Mouse (Mus musculus) brain, embryonic 18.5 days (tissue): ENCODE data around the gene Tle3.

Source experiments
- DNase-seq: peaks from one replicate; pipeline ENCODE4 v3.0.0-alpha.2; 2012; ENCODE audit warnings: low read depth, low spot score

The Tle3 gene

DNA sequence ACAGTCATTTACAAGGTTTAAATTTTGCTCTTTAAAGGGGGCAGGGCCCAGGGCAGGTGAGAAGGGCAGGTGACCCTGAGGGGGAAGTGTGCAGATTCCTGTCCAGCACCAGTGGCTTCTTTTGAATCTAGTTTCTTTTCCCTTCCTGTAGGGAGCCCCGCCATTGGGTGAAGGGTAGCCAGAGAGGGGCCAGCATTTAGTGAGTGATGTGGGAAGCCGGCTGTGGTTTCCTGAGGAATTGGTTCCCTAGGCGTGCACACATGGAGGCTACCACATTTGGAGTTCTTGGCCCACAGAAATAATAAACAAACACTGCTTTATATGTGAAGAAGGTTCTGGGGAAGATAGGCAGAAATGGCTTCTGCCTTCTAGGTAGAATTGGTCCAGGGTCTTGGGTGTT, 4.5 kb downstream of the Tle3 start:
- no peak for DNase-seq

DNA sequence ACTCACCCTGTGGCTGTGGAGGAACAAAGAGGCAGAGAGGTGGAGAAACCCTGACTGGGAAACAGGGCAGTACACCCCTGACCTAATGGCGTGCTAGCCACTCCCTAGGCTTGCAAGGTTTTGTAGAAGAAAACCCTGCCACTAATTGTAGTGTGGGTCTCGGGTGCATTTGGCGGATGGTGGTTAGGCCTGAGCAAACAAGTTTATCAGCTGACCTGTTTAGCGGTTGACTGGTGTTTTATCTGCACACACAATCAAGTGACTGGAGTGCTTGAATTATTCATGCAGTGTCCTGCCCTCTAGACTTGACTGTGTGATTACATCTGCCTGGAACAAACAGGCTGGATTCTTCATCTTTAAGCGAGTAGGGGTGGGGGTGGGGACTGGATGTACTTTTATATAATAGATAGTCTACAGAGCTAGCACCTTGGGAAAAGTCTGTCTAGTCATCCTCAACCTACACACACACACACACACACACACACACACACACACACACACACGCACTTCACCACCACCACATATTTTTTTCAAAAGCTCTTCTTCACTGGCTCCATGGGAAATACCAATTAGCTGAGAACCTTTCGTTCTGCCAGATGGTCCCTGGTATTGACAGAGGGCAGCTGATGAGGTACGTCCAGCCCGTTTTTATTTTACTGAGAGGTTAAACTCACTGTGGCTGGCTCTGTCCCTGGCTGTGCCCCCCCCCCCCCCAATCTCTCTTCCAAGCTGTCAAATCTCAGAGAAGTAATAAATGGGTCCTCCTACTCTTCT, 5.7 kb downstream of the Tle3 start:
- no peak for DNase-seq

DNA sequence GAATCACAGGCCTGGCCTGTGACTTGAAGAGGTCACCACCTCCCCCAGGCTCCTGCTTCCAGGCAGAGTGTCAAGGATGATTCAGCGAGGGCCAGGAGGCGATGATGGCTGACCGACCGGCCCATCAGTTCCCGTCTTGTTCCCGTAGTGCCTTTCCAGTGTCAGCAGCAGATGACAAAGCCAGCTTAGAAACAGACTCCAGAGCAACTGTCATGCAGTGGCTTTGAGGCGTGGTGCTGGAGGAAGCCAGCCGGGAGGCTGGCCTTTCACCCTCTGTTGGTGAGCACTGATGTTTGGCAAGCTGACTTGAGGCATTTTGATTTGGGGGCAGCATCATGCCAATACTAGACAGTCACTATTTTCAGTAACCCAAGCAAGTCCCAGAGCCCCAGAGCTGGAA, 6.3 kb downstream of the Tle3 start:
- DNase-seq: no peak

DNA sequence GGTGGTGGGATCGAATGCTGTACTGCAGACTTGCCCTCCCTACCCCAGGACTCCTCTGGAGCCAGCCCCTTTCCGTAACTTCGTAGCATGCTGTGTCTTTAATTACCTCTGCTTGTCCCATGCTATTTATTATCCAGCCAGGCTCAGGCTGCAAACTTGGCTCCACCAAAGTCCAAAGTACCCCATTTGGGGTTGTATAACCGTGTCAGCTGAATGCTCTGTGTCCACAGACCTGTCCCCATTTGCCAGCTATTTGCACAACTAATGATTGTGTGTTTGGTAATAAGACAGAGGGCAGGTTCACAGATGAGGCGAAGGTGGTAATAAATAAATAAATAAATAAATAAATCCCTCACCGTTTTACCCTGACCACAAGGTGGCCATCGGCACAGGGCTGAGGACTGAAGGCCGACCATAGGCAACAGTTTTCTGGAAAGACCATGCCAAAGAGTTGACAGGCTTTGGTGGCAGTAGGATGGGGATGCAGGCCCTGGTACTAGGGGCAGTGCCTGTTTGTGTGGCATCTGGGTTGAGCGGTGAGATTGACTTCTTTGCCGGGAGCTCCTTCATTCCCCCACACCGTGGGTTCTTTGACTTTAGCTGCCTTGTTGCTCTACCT, 7.0 kb downstream of the Tle3 start:
- DNase-seq: no peak

DNA sequence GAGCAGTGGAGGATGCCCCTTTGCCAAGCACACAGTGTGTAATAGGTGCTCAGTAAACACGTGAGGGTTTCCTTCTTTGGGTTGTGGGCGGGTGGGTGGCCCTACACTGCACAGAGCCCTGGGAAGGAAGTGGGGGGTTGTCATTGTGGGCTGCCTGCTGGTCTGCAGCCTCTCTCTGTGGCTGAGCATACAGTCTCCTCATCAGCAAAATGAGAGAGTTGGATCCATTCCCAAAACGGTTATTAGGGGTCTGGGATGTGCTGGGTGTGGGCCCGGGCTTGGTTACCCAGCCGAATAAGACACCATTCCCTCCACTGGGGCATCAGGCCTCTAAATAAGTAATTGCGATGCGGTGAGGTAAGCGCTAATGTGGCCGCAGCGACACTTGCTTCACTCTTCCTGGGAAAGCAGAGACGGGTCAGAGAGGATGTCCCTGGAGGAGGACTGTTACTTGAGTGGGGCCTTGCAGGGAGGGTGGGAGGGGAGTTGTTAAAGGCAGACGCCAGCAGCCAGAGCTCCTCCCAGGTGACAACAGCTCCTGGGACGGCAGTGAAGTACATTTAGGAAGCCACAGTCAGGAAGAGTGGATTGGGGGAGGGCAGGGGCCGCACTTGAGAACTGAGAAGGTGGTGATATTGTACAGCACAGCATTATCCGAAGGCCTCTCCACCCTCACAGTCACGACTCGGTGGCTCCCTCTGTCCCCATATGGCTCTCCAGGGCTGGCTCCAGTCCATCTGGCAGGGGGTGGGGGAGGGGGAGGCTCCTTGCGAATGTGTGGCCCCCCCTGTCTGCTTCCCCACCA, 8.3 kb downstream of the Tle3 start:
- no peak for DNase-seq

DNA sequence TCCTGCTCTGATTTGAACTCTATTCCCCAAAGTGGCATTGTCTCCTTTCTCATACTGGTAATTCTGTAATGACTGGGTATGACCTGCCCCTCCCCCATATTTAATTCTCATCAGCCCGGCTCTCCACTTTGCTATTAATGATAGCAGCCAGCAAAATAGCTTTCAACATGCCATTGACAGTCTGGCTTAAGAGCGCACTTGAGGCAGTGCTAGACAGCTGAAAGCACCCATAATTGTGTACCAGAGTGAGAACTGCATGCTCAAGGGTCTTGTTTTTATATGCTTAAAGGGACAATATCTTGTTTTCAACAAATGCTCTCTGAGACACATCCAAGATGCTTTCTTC, 8.9 kb downstream of the Tle3 start:
- DNase-seq: no peak

DNA sequence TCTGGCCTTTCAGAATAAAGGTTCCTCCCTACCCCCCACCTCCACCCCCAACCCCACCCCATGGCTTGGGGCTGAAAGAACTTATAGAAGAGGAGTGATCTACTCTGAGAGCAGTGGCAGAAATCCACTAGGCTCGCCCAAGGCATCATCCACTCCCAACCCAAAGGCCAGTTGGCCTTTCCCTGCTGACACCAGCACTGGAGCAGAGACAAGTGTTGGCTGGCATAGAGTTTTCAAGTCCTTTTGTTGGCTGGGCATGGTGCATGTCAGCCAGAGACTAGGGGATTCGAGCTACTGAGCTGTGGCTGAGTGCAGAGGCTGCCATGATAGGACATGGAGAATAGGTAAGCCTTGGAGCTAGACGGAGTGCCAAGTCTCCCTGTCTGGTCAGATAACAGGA, 9.3 kb downstream of the Tle3 start:
- DNase-seq: no peak

DNA sequence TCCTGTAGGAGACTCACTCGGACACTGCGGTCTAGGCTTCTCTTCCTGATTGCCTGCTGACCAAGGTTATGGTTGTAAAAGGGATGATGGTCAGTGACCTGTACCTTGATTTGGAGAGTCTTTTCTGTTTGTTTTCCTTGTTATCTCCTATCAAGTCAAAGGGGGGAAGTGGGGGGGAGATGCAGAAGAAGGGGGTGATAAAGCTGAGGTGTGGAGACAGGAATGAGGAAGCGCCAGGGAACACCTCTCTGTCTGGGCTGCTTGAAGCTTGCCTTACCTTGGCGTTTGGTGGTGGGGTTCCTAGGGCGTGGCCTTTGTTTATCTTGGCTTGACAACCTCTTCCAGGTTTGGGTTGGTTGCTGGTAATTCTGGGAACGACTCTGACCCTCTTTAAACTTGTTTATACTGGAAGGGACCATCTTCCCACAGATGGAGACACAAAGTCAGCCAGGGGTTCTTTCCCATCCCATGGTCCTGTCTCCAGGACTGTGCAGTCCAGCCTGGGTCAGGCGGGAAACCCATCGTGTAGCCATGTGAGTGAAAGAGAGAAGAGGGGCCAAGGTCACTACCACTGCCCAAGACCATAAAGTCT, 10.5 kb downstream of the Tle3 start:
- DNase-seq: no peak

DNA sequence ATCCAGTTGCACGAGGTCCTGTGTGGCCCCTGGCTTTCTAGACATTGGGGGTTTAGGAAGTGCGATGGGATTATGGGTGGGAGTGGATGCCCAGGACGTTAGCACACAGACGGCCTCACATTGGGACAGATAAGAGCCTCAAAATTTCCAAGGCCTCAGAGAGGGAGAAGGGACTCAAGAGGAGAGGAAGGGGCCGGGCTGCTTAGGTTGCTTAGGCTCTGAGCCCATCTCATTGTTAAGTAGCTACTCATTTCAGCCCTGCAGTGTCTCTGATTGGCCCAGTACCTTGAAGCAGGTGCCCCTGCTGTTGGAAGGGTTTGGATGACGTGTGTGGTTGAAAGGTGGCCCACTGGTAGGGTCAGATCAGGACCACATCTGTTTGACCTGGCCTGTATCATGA, 11.9 kb downstream of the Tle3 start:
- no peak for DNase-seq

DNA sequence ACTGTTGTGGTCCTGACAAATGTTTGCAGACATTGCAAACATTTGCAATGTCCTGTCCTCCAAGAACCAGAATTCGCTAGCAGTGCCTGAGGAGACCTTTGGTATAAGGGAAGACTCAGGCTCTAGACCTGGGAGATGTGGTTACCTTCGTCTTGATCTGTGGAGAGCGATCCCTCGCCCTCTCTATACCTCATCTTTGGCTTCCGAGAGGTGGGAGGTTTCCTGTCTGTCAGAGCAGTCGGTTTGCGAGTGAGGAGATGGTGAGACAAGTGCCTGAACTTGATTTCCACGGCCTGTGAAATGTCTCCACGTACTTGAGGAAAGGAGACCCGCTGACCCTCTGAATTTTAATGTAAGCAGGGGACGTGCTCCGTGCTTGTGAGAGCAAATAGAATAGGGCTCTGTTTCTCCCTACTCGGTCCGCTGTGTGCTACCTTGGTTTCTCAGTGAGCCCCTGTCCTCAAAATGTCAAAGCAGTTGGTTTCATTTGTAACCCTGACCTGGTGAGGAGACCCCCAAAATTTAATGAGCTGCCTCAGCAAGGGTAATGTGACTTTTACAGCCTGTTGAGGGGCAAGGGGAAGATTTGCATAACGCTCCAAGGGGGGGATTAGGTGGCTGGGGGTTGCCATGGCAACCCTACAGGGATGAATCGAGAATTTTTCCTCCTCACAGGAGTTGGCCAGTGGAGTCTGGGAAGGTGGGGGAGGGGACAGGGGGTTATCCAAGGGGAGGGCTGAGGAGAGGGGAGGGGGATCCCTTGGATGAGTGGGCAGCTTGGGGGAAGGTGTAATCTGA, 12.7 kb downstream of the Tle3 start:
- no peak for DNase-seq

DNA sequence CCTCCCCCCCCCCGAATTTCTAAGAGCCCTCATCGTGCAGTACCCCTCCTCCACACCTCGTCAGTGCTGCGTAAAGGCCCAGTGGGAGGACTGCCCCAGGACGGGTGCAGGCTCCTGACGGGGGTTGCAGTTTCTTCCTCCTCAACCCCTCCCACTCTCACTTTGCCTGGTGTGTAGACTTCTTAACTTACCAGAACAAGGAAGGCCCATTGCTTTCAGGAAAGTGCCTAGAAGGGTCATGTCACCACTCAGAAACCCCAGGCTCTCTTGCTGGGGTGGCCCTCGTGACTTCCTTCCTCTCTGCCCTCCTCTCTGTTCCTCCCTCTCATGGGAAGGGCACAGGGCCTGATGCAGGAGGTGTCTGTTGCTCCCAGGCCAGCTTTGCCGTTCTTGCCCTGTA, 13.6 kb downstream of the Tle3 start:
- DNase-seq: no peak

DNA sequence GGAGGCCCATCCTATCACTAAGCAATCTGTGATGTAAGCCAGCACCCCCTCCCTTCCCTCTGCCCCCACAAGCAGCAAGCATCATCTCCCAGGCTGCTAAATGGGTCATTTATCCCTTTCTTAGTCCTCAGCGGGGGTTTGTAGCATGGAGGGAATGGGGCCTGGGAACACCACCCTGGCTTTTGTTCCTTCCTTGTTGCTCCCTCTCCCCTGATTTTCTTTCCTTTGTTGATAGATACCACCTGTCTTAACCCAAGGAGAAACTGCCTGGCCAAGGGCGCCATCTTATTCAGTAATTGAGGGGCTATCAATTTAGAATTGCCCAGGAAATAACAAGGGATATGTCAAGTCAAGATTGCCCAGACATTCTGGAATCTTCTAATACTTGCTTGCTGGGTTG, 14.1 kb downstream of the Tle3 start:
- no peak for DNase-seq

DNA sequence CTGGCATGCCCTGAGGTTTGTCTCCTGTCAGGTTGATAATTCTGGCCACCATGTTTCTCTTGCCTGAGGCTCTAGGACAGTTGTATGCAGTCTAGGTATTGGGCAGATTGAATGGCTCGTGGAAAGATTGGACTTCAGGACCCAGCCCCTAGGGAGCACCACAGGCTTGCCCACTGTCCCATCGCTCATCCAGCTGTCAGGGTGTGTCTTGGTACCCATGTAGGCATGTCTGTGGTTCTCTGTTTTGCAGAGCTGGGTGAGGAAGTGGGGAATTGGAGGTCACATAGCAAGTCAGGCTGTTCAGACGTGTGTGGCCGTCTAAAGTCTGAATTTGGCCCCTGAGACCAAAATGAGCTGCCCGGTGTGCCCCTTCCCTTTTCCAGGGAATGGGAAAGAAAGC, 15.6 kb downstream of the Tle3 start:
- DNase-seq: no peak

DNA sequence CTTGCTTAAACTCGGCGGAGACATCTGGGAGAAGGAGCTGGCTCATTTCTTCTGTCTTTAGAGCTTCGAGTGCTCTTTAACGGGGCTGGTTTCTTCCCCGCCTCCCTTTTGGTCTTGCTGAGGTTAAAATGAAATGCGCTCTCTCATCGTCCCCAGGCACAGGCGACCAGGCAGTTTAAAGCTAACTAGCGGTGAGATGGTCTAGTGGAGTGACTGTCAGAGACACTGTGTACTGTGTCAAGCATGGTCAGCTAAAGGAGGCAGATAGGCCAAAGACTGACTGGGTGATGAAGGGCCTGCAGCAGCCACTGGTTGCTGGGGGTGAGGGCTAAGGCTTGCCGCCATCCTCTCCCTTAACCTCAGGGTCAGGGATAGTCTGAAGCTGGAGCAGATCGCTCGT, 16.0 kb downstream of the Tle3 start:
- DNase-seq: no peak

DNA sequence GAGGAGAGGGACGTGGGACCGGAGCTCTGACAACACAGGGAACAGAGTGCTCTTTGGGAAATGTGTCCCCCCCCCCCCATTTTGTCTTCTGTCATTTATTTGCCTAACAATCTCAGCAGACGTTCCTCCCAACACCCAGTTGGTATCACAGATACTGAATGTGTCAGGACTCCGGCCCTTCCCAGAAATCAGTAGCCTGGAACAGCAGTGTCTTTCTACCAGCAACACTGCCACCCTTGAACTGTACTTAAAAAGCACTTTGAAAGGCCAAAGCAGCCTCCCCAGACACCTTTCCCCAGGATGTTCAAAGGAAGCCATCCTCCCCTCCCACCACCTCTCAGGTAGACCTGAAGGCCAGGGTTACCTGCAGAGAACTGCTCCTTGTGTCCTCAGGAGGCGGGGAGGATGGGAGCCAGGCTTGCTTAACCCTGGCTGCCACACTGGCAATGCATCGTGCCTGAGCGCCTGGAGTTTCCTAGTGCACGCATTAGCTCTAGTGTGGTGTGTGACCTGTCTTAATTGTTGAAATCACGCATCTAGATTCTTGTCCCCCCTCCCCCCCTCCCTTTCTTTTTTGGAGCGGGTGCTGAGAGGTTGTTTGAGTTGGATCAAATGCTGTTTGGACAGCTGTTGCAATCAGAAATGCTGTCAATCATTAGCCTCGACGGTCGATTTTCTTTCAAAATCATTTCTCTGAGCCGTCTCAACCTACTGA, 16.7 kb downstream of the Tle3 start:
- DNase-seq: no peak

DNA sequence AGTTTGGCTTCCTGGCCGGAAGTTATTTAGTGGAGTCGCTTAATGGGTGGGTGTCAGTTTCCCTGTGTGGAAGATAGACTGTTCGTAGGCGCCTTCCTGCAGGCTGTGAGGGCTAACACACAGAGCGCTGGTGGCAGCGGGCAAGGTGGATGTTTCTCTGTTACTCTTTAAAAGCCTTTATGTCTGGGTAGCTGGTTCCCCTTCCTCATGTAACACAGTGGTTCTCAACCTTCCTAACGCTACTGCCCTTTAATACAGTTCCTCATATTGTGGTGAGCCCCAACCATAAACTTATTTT, 17.2 kb downstream of the Tle3 start:
- DNase-seq: no peak

DNA sequence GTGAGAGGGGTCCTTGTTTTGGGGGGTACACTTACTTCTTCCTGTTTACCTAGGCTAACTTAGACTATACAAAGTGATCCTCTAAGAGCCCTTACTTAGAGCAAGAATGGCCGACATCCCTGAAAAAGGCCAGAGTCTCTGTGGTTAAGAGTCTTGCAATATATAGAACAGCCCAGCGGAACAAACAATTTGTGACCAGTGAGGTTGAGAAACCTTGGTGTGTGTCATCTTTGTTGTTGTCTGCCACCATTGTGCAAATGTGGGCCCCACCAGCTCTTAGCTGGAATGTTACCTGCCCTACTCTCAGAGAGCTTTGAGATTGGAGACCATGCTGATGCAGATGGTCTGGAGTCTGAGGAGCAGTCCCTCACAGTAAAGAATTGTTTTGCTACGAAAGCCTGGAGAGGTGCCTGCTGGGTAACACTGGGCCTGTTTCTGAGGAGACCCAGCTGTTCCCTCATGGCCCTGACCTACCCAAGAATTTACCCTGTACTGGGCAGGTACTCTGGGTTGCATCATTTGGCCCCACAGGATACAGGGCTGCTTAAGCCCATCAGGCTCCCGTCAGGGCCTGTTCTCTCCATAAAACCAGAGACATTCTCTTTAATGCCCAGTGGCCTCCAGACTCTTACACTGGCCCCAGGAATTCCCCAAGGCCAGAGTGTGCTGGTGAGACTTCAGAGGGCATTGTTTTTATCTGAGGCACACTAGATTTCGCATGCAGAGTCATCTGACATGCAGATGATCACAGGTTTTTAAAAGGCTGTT, 19.6 kb downstream of the Tle3 start:
- DNase-seq: no peak

DNA sequence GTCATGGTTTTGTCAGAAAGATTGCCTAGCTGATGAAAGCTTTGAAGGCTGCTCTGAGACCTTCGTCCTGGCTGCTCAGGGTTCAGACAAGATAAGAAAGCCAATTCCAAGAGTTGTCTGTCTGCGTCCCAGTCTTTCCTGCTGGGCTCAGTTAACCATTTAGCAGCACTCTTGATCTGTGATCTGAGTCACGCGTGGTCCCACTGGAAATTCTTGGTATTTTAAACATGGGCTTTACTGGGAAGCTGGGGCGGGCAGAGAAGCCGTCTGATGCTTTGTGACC, 20.1 kb downstream of the Tle3 start:
- no peak for DNase-seq

DNA sequence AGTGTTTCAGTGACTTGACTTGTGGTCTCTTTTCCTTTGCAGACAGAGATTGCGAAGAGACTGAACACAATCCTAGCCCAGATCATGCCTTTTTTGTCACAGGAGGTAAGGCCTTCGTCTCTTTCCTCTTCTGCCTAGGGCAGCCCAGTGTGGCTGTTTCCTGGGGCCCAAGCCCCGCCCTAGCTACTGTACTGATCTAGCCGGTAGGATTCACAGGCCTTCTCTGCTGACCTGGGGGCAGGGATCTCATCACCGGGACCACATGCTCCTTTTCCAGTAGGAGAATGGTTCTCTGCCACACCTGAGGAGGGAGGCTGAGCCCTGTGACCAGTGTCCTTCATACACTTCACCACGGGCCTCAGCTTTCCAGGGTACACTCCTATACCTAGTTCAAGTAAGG, 21.0 kb downstream of the Tle3 start:
- DNase-seq: no peak

DNA sequence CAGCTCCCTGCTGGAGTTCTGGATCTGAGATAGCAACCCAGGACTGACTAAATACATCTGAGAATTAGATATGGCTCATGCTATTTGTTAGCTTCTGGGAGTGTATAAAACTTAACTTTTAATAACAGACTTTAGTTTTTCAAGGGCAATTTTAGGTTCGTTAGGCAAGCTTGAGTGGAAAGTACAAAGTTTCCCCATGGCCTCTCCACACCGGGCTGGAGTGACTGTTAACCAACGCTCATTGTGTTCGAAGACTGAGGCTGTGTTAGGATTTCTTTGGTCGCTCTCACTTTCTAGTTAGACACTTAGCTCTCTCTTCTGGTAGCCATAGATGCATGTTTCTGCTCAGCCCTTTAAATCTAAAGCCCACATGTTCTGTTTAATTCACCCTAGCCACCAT, 21.7 kb downstream of the Tle3 start:
- DNase-seq: no peak

DNA sequence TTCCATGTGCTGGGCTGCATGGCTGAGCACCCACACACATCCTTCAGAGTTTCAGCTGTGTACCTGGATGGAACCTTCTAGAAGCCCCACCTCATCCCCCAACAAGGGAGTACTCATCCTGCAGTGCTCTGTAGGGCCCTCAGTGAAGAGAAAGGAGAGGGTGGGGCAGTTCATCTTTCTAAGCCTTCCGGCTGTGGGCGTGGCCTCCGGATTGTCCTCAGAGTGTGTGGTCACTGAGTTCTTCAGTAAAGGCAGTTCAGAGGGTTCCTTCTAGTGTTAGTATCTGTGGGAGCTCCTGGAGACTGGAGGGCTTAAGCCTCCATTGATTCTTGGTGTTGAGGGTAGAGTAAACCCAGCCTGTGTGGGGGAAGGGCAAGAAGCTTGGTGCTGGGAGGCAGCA, 22.9 kb downstream of the Tle3 start:
- DNase-seq: no peak
